Mouse (Mus musculus) liver, embryonic 14.5 days (tissue): ENCODE measurements around the gene Cop1.

Experiments used
- CTCF ChIP-seq: IDR thresholded peaks from 2 replicates; pipeline ENCODE4 v1.5.1; 2016; ENCODE audit warnings: antibody characterized with exemption, low read depth, control low read depth
- EP300 ChIP-seq: IDR thresholded peaks from 2 replicates; pipeline ENCODE4 v1.6.1; 2016; ENCODE audit warnings: antibody characterized with exemption, low read depth

GRCm38 (mm10) chr1:159322586-159322985 is 90.5 kb downstream of the Cop1 start:
- TF ChIP-seq CTCF (peak; percentile 22; the same call in 1 of the 2 replicates), EP300 (no peak)
